Mouse (Mus musculus) heart, embryonic 14.5 days (tissue): ENCODE results near the gene AA986860. TPM values are rescaled to one million over a fixed set of nuclear protein-coding genes. Genes with fewer than 3 reads are reported as not detected.

ENCODE experiments used
- ATAC-seq: fragments of 200-750 bp; cut with Nextera tagmentation; 2 replicates; pipeline ENCODE4 v1.8.0; 2017; ENCODE audit warnings: low read depth, moderate TSS enrichment; ENCODE audit not compliant: insufficient number of reproducible peaks, insufficient read depth, low FRiP score
- H3K27ac ChIP-seq, 2 experiments: fragments of 200-500 bp in 1 of 2; fragments of 300-500 bp in 1 of 2; sonication (generic) in 1 of 2; replicated peaks in 1 of 2; 2 replicates each; pipeline ENCODE4 v1.5.1; 2012 to 2014; ENCODE audit warnings: low read depth in 2 of 2, low read length in 2 of 2, control low read depth in 1 of 2, mild to moderate bottlenecking in 1 of 2, mixed read lengths in 1 of 2; ENCODE audit not compliant: control insufficient read depth in 1 of 2, insufficient read depth in 1 of 2
- H3K27me3 ChIP-seq: fragments of 300-500 bp; sonication (generic); 2 replicates; pipeline ENCODE4 v1.6.1; 2014; ENCODE audit warnings: mild to moderate bottlenecking, low read length, control low read depth; ENCODE audit not compliant: control insufficient read depth, insufficient read depth
- H3K36me3 ChIP-seq: fragments of 300-500 bp; sonication (generic); 2 replicates; pipeline ENCODE4 v1.6.1; 2014; ENCODE audit warnings: mild to moderate bottlenecking, control low read depth, low read length, mixed read lengths; ENCODE audit not compliant: control insufficient read depth, insufficient read depth
- H3K4me1 ChIP-seq, 2 experiments: fragments of 200-500 bp in 1 of 2; fragments of 300-500 bp in 1 of 2; sonication (generic) in 1 of 2; 2 replicates each; pipeline ENCODE4 v1.6.1; 2012 to 2014; ENCODE audit warnings: low read length in 2 of 2, control low read depth in 1 of 2, mixed read lengths in 1 of 2; ENCODE audit not compliant: control insufficient read depth in 2 of 2, insufficient read depth in 2 of 2
- H3K4me2 ChIP-seq: fragments of 300-500 bp; sonication (generic); 2 replicates; pipeline ENCODE4 v1.6.1; 2014; ENCODE audit warnings: mild to moderate bottlenecking, low read length
- H3K4me3 ChIP-seq, 2 experiments: fragments of 200-500 bp in 1 of 2; fragments of 300-500 bp in 1 of 2; sonication (generic) in 1 of 2; 2 replicates each; pipeline ENCODE4 v1.5.1; 2012 to 2014; ENCODE audit warnings: low read length in 2 of 2, mild to moderate bottlenecking in 2 of 2, control low read depth in 1 of 2, low read depth in 1 of 2, moderate library complexity in 1 of 2; ENCODE audit not compliant: control insufficient read depth in 1 of 2, insufficient read depth in 1 of 2
- H3K9ac ChIP-seq: fragments of 300-500 bp; sonication (generic); 2 replicates; pipeline ENCODE4 v1.6.1; 2014; ENCODE audit warnings: mild to moderate bottlenecking, low read length
- H3K9me3 ChIP-seq: fragments of 300-500 bp; sonication (generic); 2 replicates; pipeline ENCODE4 v1.6.1; 2016; ENCODE audit warnings: low read length, control low read depth; ENCODE audit not compliant: control insufficient read depth
- WGBS: fragments of 180-500 bp; shearing (Covaris S2); extraction: QIAGEN DNeasy Blood & Tissue Kit; methylation state at CpG from one replicate; pipeline ENCODE4 v1.1.7; 2014; 5-methylcytosine and 5-hydroxymethylcytosine counted together
- polyA plus RNA-seq: library from polyadenylated mRNA; unstranded; fragments of >200 nt; fragmentation: Nextera tagmentation; extraction: Ambion mirVana; gene quantifications from 2 replicates; pipeline ENCODE4 v1.2.1, GENCODE M21; 2014

AA986860 gene
- polyA plus RNA-seq, 1 experiment from 2014 or later, result 1.2 TPM

DNA sequence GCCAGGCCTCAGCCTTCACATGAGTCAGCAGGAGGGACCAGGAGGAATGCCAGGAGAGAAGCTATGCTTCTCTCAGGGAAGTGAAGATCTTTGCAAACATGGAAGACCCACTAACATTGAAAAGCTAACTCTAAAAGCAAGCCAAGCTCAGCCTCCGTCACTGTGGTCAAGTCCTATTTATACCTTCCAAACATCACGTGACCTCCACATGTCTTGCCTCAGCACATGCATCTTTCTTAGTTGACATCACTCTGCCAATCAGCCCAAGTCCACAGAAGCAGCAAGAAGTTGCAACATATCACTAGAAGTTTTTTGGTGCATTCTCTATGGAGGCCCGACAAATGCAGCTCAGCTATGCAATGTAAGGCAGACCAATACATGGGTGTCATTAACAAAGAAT, 48.1 kb downstream of the AA986860 start:
- H3K27me3 ChIP-seq, result peaks cover 6% of the 10 kb centered on the region; the same call in 1 of the 2 replicates

DNA sequence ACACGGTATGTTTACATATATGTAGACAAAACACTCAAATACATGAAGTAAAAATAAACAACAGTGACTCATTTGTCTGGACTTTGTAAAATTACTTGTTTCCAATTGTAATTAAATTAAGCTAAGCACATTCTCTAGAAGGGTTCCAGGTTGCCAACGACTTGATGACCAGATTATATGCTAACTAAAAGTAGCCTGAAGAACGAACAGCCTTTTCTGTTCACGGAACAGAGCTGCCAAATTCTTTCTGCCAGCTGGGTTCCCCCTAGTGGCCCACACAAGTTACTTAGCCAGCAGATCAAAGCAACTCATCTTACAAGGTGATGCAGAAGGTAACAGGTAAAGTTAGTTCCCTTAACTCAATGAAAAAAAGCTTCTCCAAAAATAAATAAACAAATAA, 52.3 kb downstream of the AA986860 start:
- peaks cover 6% of the 10 kb centered on the region; the same call in 1 of the 2 replicates for H3K27me3 ChIP-seq
- no peaks in the 10 kb centered on the region for H3K9me3 ChIP-seq
- no peak overlapping the region for H3K4me3 ChIP-seq
- whole genome bisulfite sequencing, result 21% methylated on average over 4 of the region's 4 CpGs
- no peak for ATAC-seq
- H3K9ac ChIP-seq, result no peak overlapping the region
- no peak overlapping the region for H3K27ac ChIP-seq
- H3K36me3 ChIP-seq, result no peaks in the 10 kb centered on the region
- peaks cover 0 to 8% of the 10 kb centered on the region in 2 experiments; a peak in 1 of 4 replicates for H3K4me1 ChIP-seq
- H3K4me2 ChIP-seq, result no peak overlapping the region

More for the DNA sequence above, 48.1 kb downstream of the AA986860 start:
- Histone ChIP-seq H3K4me1 (peaks cover 0 to 8% of the 10 kb centered on the region in 2 experiments; a peak in 1 of 4 replicates), H3K4me2 (no peak overlapping the region), H3K9me3 (no peaks in the 10 kb centered on the region), H3K9ac (no peak overlapping the region), H3K4me3 (no peak overlapping the region), H3K36me3 (no peaks in the 10 kb centered on the region), H3K27ac (no peak overlapping the region)
- no peak for ATAC-seq
- WGBS, result 70% methylated on average over 3 of the region's 3 CpGs

DNA sequence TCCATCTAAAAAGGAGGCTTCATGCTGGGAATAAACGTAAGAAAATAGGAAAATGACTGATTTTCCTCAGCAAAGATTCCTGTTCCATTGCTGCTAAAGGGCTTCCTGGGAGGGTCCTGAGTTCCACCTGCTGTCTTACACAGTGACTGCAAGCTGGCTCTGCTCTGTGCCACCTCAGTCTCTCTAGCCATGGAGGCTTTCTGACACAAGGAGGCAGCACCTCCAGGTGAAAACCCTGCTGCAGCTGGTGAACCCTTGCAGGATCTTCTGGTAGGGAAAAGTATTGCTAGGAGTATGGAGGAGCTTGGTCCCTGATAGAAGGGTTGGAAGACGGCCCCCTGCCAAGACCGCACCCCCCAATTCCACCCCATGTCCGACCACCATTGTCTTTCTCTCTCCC, 55.2 kb downstream of the AA986860 start:
- Histone ChIP-seq H3K36me3 (no peaks in the 10 kb centered on the region), H3K9me3 (peaks cover 2% of the 10 kb centered on the region; the same call in 1 of the 2 replicates), H3K9ac (no peak overlapping the region), H3K4me1 (peaks cover 0 to 8% of the 10 kb centered on the region in 2 experiments; a peak in 1 of 4 replicates), H3K27ac (no peak overlapping the region), H3K4me3 (no peak overlapping the region), H3K27me3 (peaks cover 6% of the 10 kb centered on the region; the same call in 1 of the 2 replicates), H3K4me2 (no peak overlapping the region)
- 33% methylated on average over 4 of the region's 4 CpGs for WGBS
- no peak for ATAC-seq

DNA sequence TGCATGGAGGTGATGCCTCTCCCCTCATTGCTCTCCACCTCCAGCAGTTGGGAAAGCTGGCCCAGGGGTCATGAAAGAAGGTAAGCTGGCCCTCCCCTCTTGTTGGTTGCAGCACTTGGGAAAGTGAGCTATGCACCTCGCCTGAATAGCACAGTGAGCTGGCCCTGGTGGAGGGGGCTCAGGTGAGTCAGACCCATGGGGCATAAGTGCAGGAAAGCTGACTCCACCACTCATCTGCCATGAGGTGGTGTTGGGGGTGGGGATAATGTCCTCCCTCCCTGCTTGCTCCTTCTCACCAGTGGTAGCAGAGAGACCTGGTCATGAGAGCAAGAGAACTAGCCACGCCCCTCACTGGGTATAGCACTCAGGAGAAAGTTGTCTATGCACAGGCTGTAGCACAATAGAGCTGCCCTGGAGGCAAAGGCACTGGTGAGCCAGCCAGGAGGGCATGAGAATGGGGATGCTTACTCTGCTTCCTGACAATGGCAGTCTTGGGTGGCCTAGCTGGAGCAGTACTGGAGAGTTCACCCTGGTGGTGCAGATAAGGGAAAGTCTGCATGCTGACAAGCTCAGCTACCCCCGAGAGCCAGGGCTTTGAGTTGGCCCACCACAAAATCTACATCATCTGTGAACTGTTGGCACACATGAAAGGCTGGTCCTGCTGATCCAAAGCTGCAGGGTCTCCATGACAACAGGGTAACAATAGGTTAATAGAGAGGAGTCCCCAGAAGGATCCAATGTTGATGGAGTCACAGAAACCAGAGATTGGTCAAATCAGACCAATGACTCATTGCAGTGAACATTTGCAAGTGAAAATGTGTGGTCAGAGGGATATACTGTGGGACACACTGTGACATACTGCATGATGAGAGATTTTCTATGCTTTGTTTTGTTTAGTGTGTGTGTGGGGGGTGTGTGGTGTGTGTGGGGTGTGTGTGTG, 58.0 kb downstream of the AA986860 start:
- H3K9me3 ChIP-seq, result peaks cover 5% of the 10 kb centered on the region; the same call in 1 of the 2 replicates
- no peaks in the 10 kb centered on the region for H3K36me3 ChIP-seq
- no peak overlapping the region for H3K4me2 ChIP-seq
- H3K27ac ChIP-seq, result no peak overlapping the region
- H3K27me3 ChIP-seq, result no peaks in the 10 kb centered on the region; the same call in 1 of the 2 replicates
- WGBS, result 66% methylated on average over 3 of the region's 3 CpGs
- H3K4me3 ChIP-seq, result no peak overlapping the region
- ATAC-seq, result no peak
- no peak overlapping the region for H3K9ac ChIP-seq
- H3K4me1 ChIP-seq, result no peaks in the 10 kb centered on the region

Other genes starting within 250 kb of the AA986860 start
- gene Zp3r, start 102.4 kb upstream of the AA986860 start, polyA plus RNA-seq, result not detected in 2 replicates
- gene C4bp, start 70.3 kb upstream of the AA986860 start, polyA plus RNA-seq, result not detected in 2 replicates
- gene Gm29427, start 16.2 kb upstream of the AA986860 start, polyA plus RNA-seq, result not detected in 2 replicates
- gene Yod1, start 14.6 kb upstream of the AA986860 start, polyA plus RNA-seq, result 7.1 and 8.5 TPM in 2 replicates
- gene Pfkfb2, start 2.7 kb upstream of the AA986860 start, polyA plus RNA-seq, result 6.1 and 6.2 TPM in 2 replicates
- 0.26 TPM in 1 of 2 replicates, not detected in the other for gene Fcamr, start 68.9 kb downstream of the AA986860 start, polyA plus RNA-seq
- 0.05 TPM in 1 of 2 replicates, not detected in the other for gene Pigr, start 94.7 kb downstream of the AA986860 start, polyA plus RNA-seq
- 2.0 and 4.4 TPM in 2 replicates for gene Fcmr, start 133.7 kb downstream of the AA986860 start, polyA plus RNA-seq
- gene Il24, start 155.5 kb downstream of the AA986860 start, polyA plus RNA-seq, result not detected in 2 replicates
- gene Il20, start 179.5 kb downstream of the AA986860 start, polyA plus RNA-seq, result not detected in 2 replicates
- gene Il19, start 208.1 kb downstream of the AA986860 start, polyA plus RNA-seq, result not detected in 2 replicates